Mouse (Mus musculus): ENCODE data around the gene Muc1.

Gene Muc1

DNA sequence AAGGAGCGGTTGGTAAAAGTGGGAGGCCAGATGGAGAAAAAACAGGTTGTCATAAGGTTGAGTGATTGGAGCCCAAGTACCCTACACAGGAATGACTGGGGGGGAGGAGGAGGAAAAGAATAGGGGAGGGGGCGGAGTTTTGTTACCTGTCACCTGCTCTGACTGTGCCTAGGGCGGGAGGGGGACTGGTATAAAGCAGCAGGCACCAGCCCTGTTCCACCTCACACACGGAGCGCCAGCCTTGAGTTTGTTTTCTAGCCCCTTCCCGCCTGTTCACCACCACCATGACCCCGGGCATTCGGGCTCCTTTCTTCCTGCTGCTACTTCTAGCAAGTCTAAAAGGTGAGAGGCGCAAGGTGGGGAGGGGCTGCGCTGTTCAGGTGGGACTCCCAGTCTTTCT lies at the start of gene Muc1:
Gene Muc1 (plus strand): TSS at position 222 of the 400 bp plus-strand sequence.
- DNase-seq = no peak

DNA sequence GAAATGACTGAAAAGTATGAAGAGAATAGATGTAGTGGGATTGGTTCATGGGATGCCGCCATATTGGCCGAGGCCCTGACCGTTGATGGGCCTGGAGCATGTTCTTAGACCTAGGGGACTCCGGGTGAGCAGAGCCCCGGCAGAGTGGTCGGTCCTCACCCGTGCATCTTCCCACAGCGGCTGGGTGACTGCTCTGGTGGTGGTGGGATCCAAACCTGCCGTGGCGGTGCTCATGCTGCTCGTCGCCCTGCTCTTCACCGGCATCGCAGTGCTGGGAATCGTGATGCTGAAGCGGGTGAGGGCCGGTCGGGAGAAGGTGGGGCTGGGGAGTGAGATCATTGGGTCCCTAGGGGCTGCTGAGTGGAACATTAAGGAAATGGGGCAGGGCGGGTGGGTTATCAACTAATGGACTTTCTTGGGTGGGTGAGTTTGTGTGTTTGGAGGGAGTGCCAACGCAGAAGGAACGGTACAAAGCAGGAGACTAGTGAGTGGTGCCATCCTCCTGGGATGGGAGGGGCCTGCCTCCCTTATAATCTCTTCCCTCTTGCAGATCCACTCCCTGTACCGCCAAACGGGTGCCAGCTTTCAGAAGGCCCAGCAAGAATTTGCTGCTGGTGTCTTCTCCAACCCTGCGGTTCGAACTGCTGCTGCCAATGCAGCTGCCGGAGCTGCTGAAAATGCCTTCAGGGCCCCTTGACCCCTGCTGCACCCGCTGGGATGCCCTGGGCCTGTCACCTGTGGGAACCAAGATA lies 46.9 kb upstream of the Muc1 start:
- no peak for DNase-seq

DNA sequence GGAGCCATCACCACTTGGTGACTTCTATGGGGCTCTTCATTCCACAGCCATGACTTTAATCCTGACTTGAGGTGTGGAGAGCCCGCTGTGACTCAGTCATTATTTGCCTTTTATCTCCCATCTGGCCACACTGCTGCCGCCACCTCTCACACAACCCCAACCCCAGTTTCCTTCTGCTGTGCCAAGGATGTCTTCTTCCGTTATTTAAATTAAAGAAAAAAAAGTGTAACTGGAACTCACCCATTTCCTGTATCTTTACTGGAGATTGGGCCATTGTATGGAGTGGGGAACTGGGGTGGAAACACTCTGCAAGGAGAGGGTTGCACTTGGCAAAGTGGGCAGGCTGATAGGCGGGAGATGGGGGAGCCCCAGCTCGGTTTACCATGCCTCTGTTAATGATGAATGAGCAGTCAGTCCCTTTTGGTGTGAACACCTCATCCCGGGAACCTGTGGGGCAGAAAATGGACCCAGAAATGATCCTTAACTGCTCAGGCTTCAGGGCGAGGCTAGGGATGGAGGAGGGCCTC lies 46.3 kb upstream of the Muc1 start:
- no peak for DNase-seq

DNA sequence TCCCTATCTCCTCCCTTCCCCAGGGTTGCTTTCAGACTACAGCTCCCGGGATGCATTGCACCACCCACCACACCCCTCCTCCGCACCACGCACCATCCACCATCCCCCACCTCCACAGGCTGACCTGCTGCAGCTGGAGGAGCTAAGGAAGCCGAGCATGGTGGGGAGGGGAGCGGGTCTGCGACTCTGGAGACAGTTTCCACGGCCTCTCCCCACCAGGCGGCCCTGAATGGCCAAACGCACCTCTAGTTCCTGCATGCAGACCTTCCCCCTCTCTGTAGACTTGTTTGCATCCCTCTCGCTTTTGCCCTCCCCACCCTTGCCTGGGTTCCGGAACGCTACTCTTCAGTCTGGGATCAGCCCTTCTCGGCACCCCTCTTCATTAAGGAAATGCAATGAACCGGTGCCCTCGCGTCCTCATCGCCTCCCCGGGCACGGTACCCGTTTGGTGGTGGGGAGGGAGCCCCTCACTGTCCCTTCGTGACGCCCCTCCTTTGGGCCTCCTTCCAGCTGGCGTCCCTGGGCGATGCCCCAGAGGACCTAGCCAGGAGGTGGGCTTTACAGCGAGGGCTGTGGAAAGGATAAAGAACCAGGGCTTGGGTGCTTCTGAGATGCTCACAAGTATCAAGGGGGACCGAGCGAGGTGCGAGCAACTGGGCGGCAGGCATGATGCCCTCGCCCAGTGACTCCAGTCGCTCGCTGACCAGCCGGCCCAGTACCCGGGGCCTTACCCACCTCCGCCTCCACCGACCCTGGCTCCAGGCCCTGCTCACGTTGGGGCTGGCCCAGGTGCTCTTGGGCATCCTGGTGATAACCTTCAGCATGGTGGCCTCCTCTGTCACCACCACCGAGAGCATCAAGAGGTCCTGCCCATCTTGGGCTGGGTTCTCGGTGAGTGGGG lies 45.5 kb upstream of the Muc1 start, which contains the start of gene Fam189b:
Gene Fam189b (plus strand): TSS at position 86 of the 901 bp plus-strand sequence.
- DNase-seq = peak; percentile 92

GRCm38 (mm10) chr3:89183959-89184315 lies 44.9 kb upstream of the Muc1 start:
- peak; percentile 31 for DNase-seq

DNA sequence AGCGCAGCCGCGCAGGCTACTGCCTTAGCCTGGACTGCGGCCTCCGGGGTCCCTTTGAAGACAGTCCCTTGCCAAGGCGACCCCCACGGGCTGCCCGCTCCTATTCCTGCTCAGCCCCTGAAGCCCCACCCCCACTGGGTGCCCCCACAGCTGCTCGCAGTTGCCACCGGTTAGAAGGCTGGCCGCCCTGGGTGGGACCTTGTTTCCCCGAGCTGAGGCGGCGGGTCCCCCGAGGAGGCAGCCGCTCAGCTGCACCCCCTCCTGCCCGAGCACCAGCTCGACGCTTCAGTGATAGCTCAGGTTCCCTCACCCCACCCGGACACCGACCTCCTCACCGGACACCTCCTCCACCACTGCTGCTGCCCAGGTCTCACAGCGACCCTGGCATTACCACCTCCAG lies 41.7 kb upstream of the Muc1 start:
- peak; percentile 89 for DNase-seq

DNA sequence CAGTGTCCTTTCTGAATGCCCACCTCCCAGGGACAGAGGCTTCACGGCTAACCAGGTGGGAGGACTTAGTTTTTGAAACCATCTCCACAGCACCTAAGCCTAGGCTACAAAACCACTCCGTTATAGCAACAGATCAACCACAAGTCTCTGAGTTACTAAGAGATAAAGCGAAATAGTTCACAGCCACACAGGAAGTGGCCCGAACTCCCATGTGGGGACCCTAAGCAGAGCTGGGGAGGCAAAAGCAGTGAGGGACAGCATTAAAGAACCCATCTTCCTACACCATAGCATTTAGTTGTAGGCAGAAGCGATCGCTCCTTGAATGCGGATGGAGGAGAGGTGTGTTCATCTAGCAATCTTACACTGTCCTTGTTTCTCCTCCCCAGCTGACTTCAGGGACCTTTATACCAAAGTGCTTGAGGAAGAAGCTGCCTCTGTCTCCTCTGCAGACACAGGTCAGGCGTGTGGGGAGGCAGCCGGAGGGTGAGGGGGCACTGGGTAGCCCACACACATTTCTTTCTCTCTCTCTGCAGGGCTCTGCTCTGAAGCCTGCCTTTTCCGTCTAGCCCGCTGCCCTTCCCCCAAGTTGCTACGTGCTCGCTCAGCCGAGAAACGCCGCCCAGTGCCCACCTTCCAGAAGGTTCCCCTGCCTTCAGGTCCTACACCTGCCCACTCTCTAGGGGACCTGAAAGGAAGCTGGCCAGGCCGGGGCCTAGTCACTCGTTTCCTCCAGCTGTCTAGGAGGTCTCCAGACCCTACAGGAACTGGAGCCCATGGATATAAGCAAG lies 41.0 kb upstream of the Muc1 start:
- DNase-seq = peak; percentile 76

GRCm38 (mm10) chr3:89188478-89188875 lies 40.4 kb upstream of the Muc1 start:
- peak; percentile 75 for DNase-seq

- peak; percentile 62 for DNase-seq
Observed at GRCm38 (mm10) chr3:89190436-89190835, 38.4 kb upstream of the Muc1 start.

DNA sequence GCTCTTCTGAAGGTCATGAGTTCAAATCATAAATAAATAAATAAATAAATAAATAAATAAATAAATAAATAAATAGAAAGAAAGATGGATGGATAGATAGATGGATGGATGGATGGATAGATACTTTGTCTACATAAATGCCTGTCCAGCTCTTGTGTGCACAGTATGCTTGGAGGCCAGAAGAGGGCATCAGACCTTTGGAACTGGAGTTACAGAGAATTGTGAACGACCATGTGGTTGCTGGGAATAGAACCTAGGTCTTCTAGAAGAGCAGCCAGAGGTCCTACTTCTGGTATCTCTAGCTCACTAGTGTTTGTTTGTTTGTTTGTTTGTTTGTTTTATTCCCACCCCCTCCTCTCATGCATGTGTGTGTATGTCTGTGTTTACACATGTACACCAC lies 35.5 kb upstream of the Muc1 start:
- no peak for DNase-seq

GRCm38 (mm10) chr3:89193853-89194252 lies 35.0 kb upstream of the Muc1 start:
- peak; percentile 78 for DNase-seq

GRCm38 (mm10) chr3:89195979-89196877 lies 32.6 kb upstream of the Muc1 start:
- DNase-seq = peak; percentile 94

DNA sequence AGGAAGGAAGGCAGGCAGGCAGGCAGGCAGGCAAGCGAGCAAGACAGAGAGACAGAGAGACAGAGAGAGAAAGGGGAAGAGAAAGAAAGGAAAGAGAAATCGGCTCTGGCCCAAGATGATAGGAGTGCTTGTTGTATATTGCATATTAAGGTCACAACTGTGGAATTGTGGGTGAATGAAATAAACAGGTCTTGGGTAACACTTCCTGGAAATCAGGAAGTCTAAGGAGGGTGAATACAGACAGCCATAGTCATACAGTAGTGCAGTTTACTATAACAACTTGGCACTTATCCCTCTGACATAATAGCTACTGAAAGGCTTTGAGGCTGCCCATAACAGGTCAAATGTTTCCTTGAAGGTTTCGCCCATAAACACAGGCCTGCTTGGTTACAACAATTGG lies 29.0 kb upstream of the Muc1 start:
- DNase-seq = no peak

GRCm38 (mm10) chr3:89202253-89203141 lies 26.4 kb upstream of the Muc1 start, which contains the start of gene Gba:
Gene Gba (plus strand): TSS chr3:89202928.
- DNase-seq = peak; percentile 88

- no peak for DNase-seq
Observed at GRCm38 (mm10) chr3:89203142-89203514, 25.7 kb upstream of the Muc1 start.

DNA sequence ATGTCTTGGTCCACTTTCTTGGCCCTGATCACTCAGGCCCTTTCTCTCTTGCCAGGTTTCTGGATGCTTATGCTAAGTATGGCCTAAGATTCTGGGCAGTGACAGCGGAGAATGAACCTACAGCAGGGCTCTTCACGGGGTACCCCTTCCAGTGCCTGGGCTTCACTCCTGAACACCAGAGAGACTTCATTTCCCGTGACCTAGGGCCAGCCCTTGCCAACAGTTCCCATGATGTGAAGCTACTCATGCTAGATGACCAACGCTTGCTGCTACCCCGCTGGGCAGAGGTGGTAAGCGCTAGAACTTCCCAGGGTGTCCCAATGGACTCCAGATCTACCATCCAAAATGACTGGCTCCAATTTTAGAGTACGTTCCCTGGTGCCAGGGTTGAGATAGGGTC lies 22.8 kb upstream of the Muc1 start:
- DNase-seq = no peak

GRCm38 (mm10) chr3:89206695-89207094 lies 22.2 kb upstream of the Muc1 start:
- DNase-seq = no peak

GRCm38 (mm10) chr3:89208075-89208657 lies 20.7 kb upstream of the Muc1 start:
- no peak for DNase-seq

- no peak for DNase-seq
Observed at GRCm38 (mm10) chr3:89208736-89209135, 20.1 kb upstream of the Muc1 start.

- no peak for DNase-seq
Observed at GRCm38 (mm10) chr3:89209731-89210130, 19.1 kb upstream of the Muc1 start.

Measured in thymus, postnatal 14 days (tissue).